Mouse (Mus musculus) cerebellum, adult 11-12 months (tissue): ENCODE data around the gene Cops2.

Experiments used
- DNase-seq: peaks from one replicate; pipeline ENCODE4 v3.0.0; 2022

The Cops2 gene

GRCm38 (mm10) chr2:125820397-125820796, 38.5 kb downstream of the Cops2 start:
- no peak for DNase-seq

- no peak for DNase-seq
These were observed 44.9 kb downstream of the Cops2 start for GRCm38 (mm10) chr2:125813972-125814595.

- no peak for DNase-seq
These were observed 47.6 kb downstream of the Cops2 start for GRCm38 (mm10) chr2:125811332-125811731.

- no peak for DNase-seq
These were observed 49.4 kb downstream of the Cops2 start for GRCm38 (mm10) chr2:125809551-125809950.

- DNase-seq, result no peak
These were observed 53.1 kb downstream of the Cops2 start for GRCm38 (mm10) chr2:125805826-125806225.

GRCm38 (mm10) chr2:125801947-125802346, 57.0 kb downstream of the Cops2 start:
- no peak for DNase-seq

- no peak for DNase-seq
These were observed 57.9 kb downstream of the Cops2 start for GRCm38 (mm10) chr2:125801038-125801437.

- DNase-seq, result peak; percentile 37
These were observed 58.5 kb downstream of the Cops2 start for GRCm38 (mm10) chr2:125800428-125800827.

- no peak for DNase-seq
These were observed 61.1 kb downstream of the Cops2 start for GRCm38 (mm10) chr2:125797872-125798271.

- no peak for DNase-seq
These were observed 63.8 kb downstream of the Cops2 start for GRCm38 (mm10) chr2:125795118-125795517.

GRCm38 (mm10) chr2:125794166-125794565, 64.8 kb downstream of the Cops2 start:
- no peak for DNase-seq

- DNase-seq, result no peak
These were observed 66.1 kb downstream of the Cops2 start for GRCm38 (mm10) chr2:125792879-125793261.

- DNase-seq, result no peak
These were observed 66.6 kb downstream of the Cops2 start for GRCm38 (mm10) chr2:125792144-125792878.

- no peak for DNase-seq
These were observed 67.5 kb downstream of the Cops2 start for GRCm38 (mm10) chr2:125791485-125791885.

GRCm38 (mm10) chr2:125790242-125790641, 68.7 kb downstream of the Cops2 start:
- no peak for DNase-seq

- DNase-seq, result no peak
These were observed 69.7 kb downstream of the Cops2 start for GRCm38 (mm10) chr2:125789265-125789664.

- no peak for DNase-seq
These were observed 70.2 kb downstream of the Cops2 start for GRCm38 (mm10) chr2:125788785-125789184.

- no peak for DNase-seq
These were observed 70.6 kb downstream of the Cops2 start for GRCm38 (mm10) chr2:125788351-125788750.

- DNase-seq, result no peak
These were observed 73.9 kb downstream of the Cops2 start for GRCm38 (mm10) chr2:125785021-125785420.

- DNase-seq, result no peak
These were observed 74.5 kb downstream of the Cops2 start for GRCm38 (mm10) chr2:125784392-125784791.

- no peak for DNase-seq
These were observed 75.1 kb downstream of the Cops2 start for GRCm38 (mm10) chr2:125783868-125784267.

GRCm38 (mm10) chr2:125782719-125783109, 76.2 kb downstream of the Cops2 start, which contains the start of gene Secisbp2l:
Gene Secisbp2l, minus strand, starts transcription at chr2:125782870.
- peak; percentile 94 for DNase-seq

GRCm38 (mm10) chr2:125781978-125782718, 76.8 kb downstream of the Cops2 start:
- DNase-seq, result no peak

GRCm38 (mm10) chr2:125781006-125781405, 77.9 kb downstream of the Cops2 start:
- no peak for DNase-seq
